Mouse (Mus musculus) neural tube, embryonic 12.5 days (tissue): ENCODE data around the gene Cwc25. TPM values are rescaled to one million over a fixed set of nuclear protein-coding genes. Genes with fewer than 3 reads are reported as not detected.
A peak's percentile ranks its signal among the peaks of the same experiment; 100 is the strongest.

Source experiments
- ATAC-seq: fragments of 200-750 bp; cut with Nextera tagmentation; 2 replicates; pipeline ENCODE4 v1.8.0; 2017; ENCODE audit warnings: low read depth, mild to moderate bottlenecking, moderate TSS enrichment, moderate library complexity; ENCODE audit not compliant: low FRiP score
- H3K27ac ChIP-seq: fragments of 300-500 bp; sonication (generic); 2 replicates; pipeline ENCODE4 v1.5.1; 2016
- H3K27me3 ChIP-seq: fragments of 300-500 bp; sonication (generic); replicated peaks from 2 replicates; pipeline ENCODE4 v1.6.1; 2016; ENCODE audit warnings: mild to moderate bottlenecking
- H3K36me3 ChIP-seq: fragments of 300-500 bp; sonication (generic); 2 replicates; pipeline ENCODE4 v1.6.1; 2016; ENCODE audit warnings: mild to moderate bottlenecking
- H3K4me1 ChIP-seq: fragments of 300-500 bp; sonication (generic); 2 replicates; pipeline ENCODE4 v1.6.1; 2016
- H3K4me2 ChIP-seq: fragments of 300-500 bp; sonication (generic); replicated peaks from 2 replicates; pipeline ENCODE4 v1.6.1; 2016; ENCODE audit warnings: mild to moderate bottlenecking
- H3K4me3 ChIP-seq: fragments of 300-500 bp; sonication (generic); 2 replicates; pipeline ENCODE4 v1.5.1; 2016
- H3K9ac ChIP-seq: fragments of 300-500 bp; sonication (generic); 2 replicates; pipeline ENCODE4 v1.6.1; 2016; ENCODE audit warnings: mild to moderate bottlenecking
- H3K9me3 ChIP-seq: fragments of 300-500 bp; sonication (generic); 2 replicates; pipeline ENCODE4 v1.6.1; 2016; ENCODE audit warnings: mild to moderate bottlenecking
- WGBS: fragments of 180-500 bp; shearing (Covaris S2); methylation state at CpG from one replicate; pipeline ENCODE4 v1.1.7; 2016; 5-methylcytosine and 5-hydroxymethylcytosine counted together
- microRNA-seq: library from miRNA; unstranded; fragments of <30 nt; microRNA quantifications from one replicate; pipeline ENCODE4, GENCODE M21; 2017
- polyA plus RNA-seq: library from polyadenylated mRNA; unstranded; fragments of >200 nt; fragmentation: Nextera tagmentation; extraction: Ambion mirVana; gene quantifications from 2 replicates; pipeline ENCODE4 v1.2.1, GENCODE M21; 2016

The Cwc25 gene
- polyA plus RNA-seq, 1 experiment from 2014 or later: 23.4 TPM

DNA sequence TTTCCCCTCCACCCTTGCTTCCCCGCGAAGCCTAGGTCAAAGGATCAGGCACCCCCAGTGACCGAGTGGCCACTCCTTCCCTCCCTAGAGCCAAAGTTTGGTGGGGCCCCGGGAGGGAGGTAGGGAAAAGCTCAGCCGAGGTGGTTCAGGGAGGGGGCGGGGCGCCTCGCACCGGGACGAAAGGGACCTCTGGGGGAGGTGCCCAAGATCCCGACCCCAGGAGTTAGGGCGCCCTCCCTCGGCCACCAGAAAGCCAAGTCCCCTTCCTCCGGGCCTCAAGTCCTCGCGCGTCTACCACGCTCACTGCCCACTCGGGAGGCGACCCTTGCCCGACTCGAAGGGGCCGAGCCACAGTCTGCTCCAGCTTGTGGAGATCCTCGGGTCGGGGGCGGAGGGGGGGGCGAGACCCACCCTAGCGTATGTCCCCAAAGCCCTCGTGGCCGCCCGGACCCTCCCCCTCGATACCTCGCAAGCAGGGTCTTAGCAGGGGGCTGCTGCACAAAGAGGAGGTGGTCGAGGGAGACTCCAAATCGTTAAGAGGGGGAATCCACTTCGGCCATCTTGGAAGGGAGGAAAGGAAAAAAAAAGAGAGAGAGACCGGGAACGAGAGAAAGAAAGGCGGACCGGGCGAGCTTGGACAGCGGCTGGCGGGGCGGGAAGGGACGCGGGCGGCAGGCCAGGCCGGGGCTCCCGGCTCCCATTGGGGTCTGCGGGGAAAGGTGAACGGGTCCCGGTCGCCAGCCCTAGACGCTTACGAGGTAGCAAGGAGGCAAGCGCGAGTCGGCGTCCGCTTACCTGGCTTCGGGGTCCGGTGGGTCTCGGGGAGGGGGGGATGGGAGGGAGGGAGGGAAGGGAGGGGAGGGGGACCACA is 67.4 kb downstream of the Cwc25 start:
- under 1% methylated on average over 63 of the region's 63 CpGs for WGBS
- Histone ChIP-seq H3K27ac (peak overlapping the region; percentile 95), H3K9ac (peak overlapping the region; percentile 95), H3K36me3 (no peaks in the 10 kb centered on the region), H3K4me2 (peak overlapping the region; percentile 81), H3K9me3 (no peaks in the 10 kb centered on the region), H3K4me1 (peaks cover 61% of the 10 kb centered on the region), H3K27me3 (no peaks in the 10 kb centered on the region), H3K4me3 (peak overlapping the region; percentile 88)
- peak; percentile 5; the same call in 1 of the 2 replicates for ATAC-seq

GRCm38 (mm10) chr11:97697891-97698529 is 68.3 kb downstream of the Cwc25 start:
- no peaks in the 10 kb centered on the region for H3K27me3 ChIP-seq
- ATAC-seq: no peak
- peak overlapping the region; percentile 81 for H3K4me2 ChIP-seq
- H3K36me3 ChIP-seq: peaks cover 4% of the 10 kb centered on the region
- peaks cover 64% of the 10 kb centered on the region for H3K4me1 ChIP-seq
- H3K27ac ChIP-seq: peak overlapping the region; percentile 95
- peak overlapping the region; percentile 88 for H3K4me3 ChIP-seq
- no peaks in the 10 kb centered on the region for H3K9me3 ChIP-seq
- H3K9ac ChIP-seq: peak overlapping the region; percentile 95
- WGBS: 2% methylated on average over 14 of the region's 14 CpGs

- 61% methylated on average over 11 of the region's 11 CpGs for WGBS
- Histone ChIP-seq H3K4me1 (peaks cover 64% of the 10 kb centered on the region), H3K4me3 (peak overlapping the region; percentile 88), H3K27me3 (no peaks in the 10 kb centered on the region), H3K27ac (peak overlapping the region; percentile 95; the same call in 1 of the 2 replicates), H3K9ac (peak overlapping the region; percentile 95), H3K4me2 (peak overlapping the region; percentile 81), H3K9me3 (no peaks in the 10 kb centered on the region), H3K36me3 (peaks cover 10% of the 10 kb centered on the region)
- no peak for ATAC-seq
Measured at GRCm38 (mm10) chr11:97697199-97697890, 69.0 kb downstream of the Cwc25 start.

- Histone ChIP-seq H3K4me3 (0 out of 2 replicates have a peak overlapping the region, but pooled peaks have one; percentile 7), H3K27ac (no peak overlapping the region), H3K9ac (no peak overlapping the region; the same call in 1 of the 2 replicates), H3K36me3 (peaks cover 17% of the 10 kb centered on the region), H3K27me3 (no peaks in the 10 kb centered on the region), H3K4me1 (peaks cover 59% of the 10 kb centered on the region), H3K9me3 (no peaks in the 10 kb centered on the region), H3K4me2 (peak overlapping the region; percentile 81)
- ATAC-seq: no peak
- 78% methylated on average over 8 of the region's 8 CpGs for WGBS
Measured at GRCm38 (mm10) chr11:97696669-97697068, 69.7 kb downstream of the Cwc25 start.

- Histone ChIP-seq H3K4me3 (0 out of 2 replicates have a peak overlapping the region, but pooled peaks have one; percentile 7), H3K27ac (peak overlapping the region; percentile 51; the same call in 1 of the 2 replicates), H3K27me3 (no peaks in the 10 kb centered on the region), H3K9me3 (no peaks in the 10 kb centered on the region), H3K4me1 (peaks cover 51% of the 10 kb centered on the region), H3K4me2 (peak overlapping the region; percentile 81), H3K9ac (peak overlapping the region; percentile 47), H3K36me3 (peaks cover 25% of the 10 kb centered on the region)
- ATAC-seq: no peak
- 37% methylated on average over 9 of the region's 9 CpGs for WGBS
Measured at GRCm38 (mm10) chr11:97695712-97696401, 70.5 kb downstream of the Cwc25 start.

Small RNA genes lying within 50 kb of the gene (microRNA-seq; reads per million reads assigned to microRNA genes)
- gene Mir8102: not detected

Other genes starting within 250 kb of the Cwc25 start
- 6.4 and 7.9 TPM in 2 replicates for gene Srcin1, start 190.4 kb downstream of the Cwc25 start, polyA plus RNA-seq
- gene Epop, start 136.9 kb downstream of the Cwc25 start, polyA plus RNA-seq: 13.6 and 15.1 TPM in 2 replicates
- gene Mllt6, start 103.1 kb downstream of the Cwc25 start, polyA plus RNA-seq: 3.0 and 4.0 TPM in 2 replicates
- 17.8 and 25.6 TPM in 2 replicates for gene Cisd3, start 80.7 kb downstream of the Cwc25 start, polyA plus RNA-seq
- gene Pcgf2, start 66.1 kb downstream of the Cwc25 start, polyA plus RNA-seq: 19.9 and 21.1 TPM in 2 replicates
- gene Psmb3, start 63.2 kb downstream of the Cwc25 start, polyA plus RNA-seq: 453 and 497 TPM in 2 replicates
- 3.2 and 3.7 TPM in 2 replicates for gene Pip4k2b, start 21.9 kb downstream of the Cwc25 start, polyA plus RNA-seq
- 0.56 and 0.70 TPM in 2 replicates for gene 1700001P01Rik, start 9.4 kb upstream of the Cwc25 start, polyA plus RNA-seq
- gene Rpl23, start 15.9 kb upstream of the Cwc25 start, polyA plus RNA-seq: 369 and 383 TPM in 2 replicates
- gene Lasp1, start 32.4 kb upstream of the Cwc25 start, polyA plus RNA-seq: 103 and 105 TPM in 2 replicates
- 12.9 and 15.8 TPM in 2 replicates for gene B230217C12Rik, start 74.2 kb upstream of the Cwc25 start, polyA plus RNA-seq
- 0.72 and 0.85 TPM in 2 replicates for gene Fbxo47, start 117.6 kb upstream of the Cwc25 start, polyA plus RNA-seq
- gene Plxdc1, start 219.9 kb upstream of the Cwc25 start, polyA plus RNA-seq: 0.24 and 0.68 TPM in 2 replicates
- 6.8 and 8.6 TPM in 2 replicates for gene Arl5c, start 229.6 kb upstream of the Cwc25 start, polyA plus RNA-seq